Mouse (Mus musculus): ENCODE results near the gene Hist1h3a.

DNA sequence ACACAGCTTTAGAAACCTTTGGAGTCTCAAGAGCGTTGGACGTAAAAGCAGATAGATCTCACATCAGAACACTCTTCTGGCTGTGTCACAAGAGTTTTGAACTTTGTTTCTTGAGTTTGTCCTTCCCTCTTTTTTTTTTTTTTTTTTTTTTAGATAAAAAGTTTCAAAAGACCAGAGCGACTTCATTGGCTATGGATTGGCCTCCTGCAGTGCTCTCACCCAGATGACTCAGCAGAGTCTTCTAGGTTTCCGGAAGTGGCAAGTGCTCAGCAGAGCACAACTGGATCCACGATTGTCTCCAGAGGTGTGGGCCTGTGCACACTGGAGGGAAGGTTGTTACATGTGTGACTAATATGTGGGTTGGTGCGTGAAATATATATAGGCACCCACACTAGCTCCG lies 16.2 kb upstream of the Hist1h3a start:
- TF ChIP-seq FLI1 (IDR thresholded peaks at IDR 0.05; ENCODE audit: low read length) (no peak), GATA1 (IDR thresholded peaks at IDR 0.05; ENCODE audit: borderline replicate concordance, low read length) (no peak)
